Mouse (Mus musculus) cerebellum, adult 11-12 months (tissue): Measurements from ENCODE around the gene Kpna2.
"Not testable (repeated sequence)": the region's sequence is repeated elsewhere in the genome, so short reads cannot be mapped to it uniquely, and the experiment has no call there.

ENCODE experiments used
- DNase-seq: peaks from one replicate; pipeline ENCODE4 v3.0.0; 2022

Gene Kpna2

GRCm38 (mm10) chr11:107017339-107017886 lies 18.1 kb upstream of the Kpna2 start:
- no peak for DNase-seq

- no peak for DNase-seq
These were observed 17.6 kb upstream of the Kpna2 start for GRCm38 (mm10) chr11:107016893-107017292.

GRCm38 (mm10) chr11:107015535-107016187 lies 16.3 kb upstream of the Kpna2 start:
- not testable (repeated sequence) for DNase-seq

- no peak for DNase-seq
These were observed 15.4 kb upstream of the Kpna2 start for GRCm38 (mm10) chr11:107014597-107015309.

GRCm38 (mm10) chr11:107014020-107014585 lies 14.8 kb upstream of the Kpna2 start:
- no peak for DNase-seq

GRCm38 (mm10) chr11:107012324-107013017 lies 13.1 kb upstream of the Kpna2 start:
- DNase-seq, result peak; percentile 98

- DNase-seq, result no peak
These were observed 12.5 kb upstream of the Kpna2 start for GRCm38 (mm10) chr11:107011669-107012323.

- DNase-seq, result no peak
These were observed 11.8 kb upstream of the Kpna2 start for GRCm38 (mm10) chr11:107011171-107011570.

GRCm38 (mm10) chr11:107010447-107010846 lies 11.1 kb upstream of the Kpna2 start:
- no peak for DNase-seq

GRCm38 (mm10) chr11:107005538-107005937 lies 6.2 kb upstream of the Kpna2 start:
- no peak for DNase-seq

GRCm38 (mm10) chr11:107001760-107002675 lies 2.7 kb upstream of the Kpna2 start:
- no peak for DNase-seq

- no peak for DNase-seq
These were observed 690 bp upstream of the Kpna2 start for GRCm38 (mm10) chr11:106999949-107000513.

- peak; percentile 47 for DNase-seq
These were observed 640 bp downstream of the Kpna2 start for GRCm38 (mm10) chr11:106998651-106999150.

GRCm38 (mm10) chr11:106997976-106998375 lies 1.4 kb downstream of the Kpna2 start:
- no peak for DNase-seq

GRCm38 (mm10) chr11:106996492-106996891 lies 2.8 kb downstream of the Kpna2 start:
- DNase-seq, result not testable (repeated sequence)

GRCm38 (mm10) chr11:106994246-106995085 lies 4.9 kb downstream of the Kpna2 start:
- DNase-seq, result no peak

GRCm38 (mm10) chr11:106987384-106987783 lies 12.0 kb downstream of the Kpna2 start:
- no peak for DNase-seq

- DNase-seq, result not testable (repeated sequence)
These were observed 13.2 kb downstream of the Kpna2 start for GRCm38 (mm10) chr11:106985979-106986604.

- no peak for DNase-seq
These were observed 17.0 kb downstream of the Kpna2 start for GRCm38 (mm10) chr11:106982351-106982750.
